Mouse (Mus musculus): ENCODE measurements around the gene Galnt17. TPM values are rescaled to one million over a fixed set of nuclear protein-coding genes. Genes with fewer than 3 reads are reported as not detected.

The Galnt17 gene
- polyA plus RNA-seq, 1 experiment from 2014 or later: 2.0 TPM

DNA sequence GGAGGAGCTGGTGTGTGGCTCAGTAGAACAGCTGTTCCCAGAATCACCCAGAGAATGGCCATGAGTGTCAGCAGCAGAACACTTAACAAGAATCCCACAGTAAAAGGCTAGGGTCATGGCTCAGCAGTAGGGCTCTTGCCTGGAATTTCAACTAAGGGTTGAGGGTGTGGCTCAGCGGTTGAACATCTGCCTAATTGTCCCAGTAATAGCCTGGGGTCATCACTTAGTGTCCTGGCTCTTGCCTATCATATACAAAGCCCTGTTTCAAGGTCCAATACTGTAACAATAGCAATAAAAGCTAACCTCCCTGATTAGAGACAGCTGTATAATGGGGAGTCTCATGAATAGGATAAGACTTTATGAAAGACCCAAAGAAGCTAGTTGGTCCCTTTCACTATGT lies 213.5 kb downstream of the Galnt17 start:
- no peaks in the 10 kb centered on the region for H3K27me3 ChIP-seq (ENCODE audit: control insufficient read depth, insufficient read depth, low read length)
- H3K9ac ChIP-seq (ENCODE audit: low read depth, low read length): no peak overlapping the region
- no peaks in the 10 kb centered on the region for H3K36me3 ChIP-seq (ENCODE audit: control insufficient read depth, insufficient read depth, low read length)
- no peak for DNase-seq (ENCODE audit: low spot score)
- H3K4me2 ChIP-seq (replicated peaks; ENCODE audit: low read depth, low read length): no peak overlapping the region
- no peak for ATAC-seq (ENCODE audit: low FRiP score)
- no peaks in the 10 kb centered on the region for H3K9me3 ChIP-seq (ENCODE audit: control insufficient read depth, low read length)
- no peaks in the 10 kb centered on the region; the same call in 1 of the 2 replicates for H3K4me1 ChIP-seq (replicated peaks; ENCODE audit: control insufficient read depth, insufficient read depth, low read length)
- 71% methylated on average over 1 of the region's 1 CpGs for WGBS
- H3K4me3 ChIP-seq (ENCODE audit: low read depth, low read length): no peak overlapping the region
- no peak overlapping the region for H3K27ac ChIP-seq (ENCODE audit: low read depth, low read length)

GRCm38 (mm10) chr5:131094138-131094537 lies 214.2 kb downstream of the Galnt17 start:
- Histone ChIP-seq H3K9me3 (ENCODE audit: control insufficient read depth, low read length) (no peaks in the 10 kb centered on the region), H3K27me3 (ENCODE audit: control insufficient read depth, insufficient read depth, low read length) (no peaks in the 10 kb centered on the region), H3K4me2 (replicated peaks; ENCODE audit: low read depth, low read length) (no peak overlapping the region), H3K9ac (ENCODE audit: low read depth, low read length) (no peak overlapping the region), H3K27ac (ENCODE audit: low read depth, low read length) (no peak overlapping the region), H3K4me3 (ENCODE audit: low read depth, low read length) (no peak overlapping the region), H3K4me1 (replicated peaks; ENCODE audit: control insufficient read depth, insufficient read depth, low read length) (no peaks in the 10 kb centered on the region; the same call in 1 of the 2 replicates), H3K36me3 (ENCODE audit: control insufficient read depth, insufficient read depth, low read length) (no peaks in the 10 kb centered on the region)
- WGBS: 82% methylated on average over 6 of the region's 6 CpGs
- ATAC-seq (ENCODE audit: low FRiP score): no peak
- no peak for DNase-seq (ENCODE audit: low spot score)

DNA sequence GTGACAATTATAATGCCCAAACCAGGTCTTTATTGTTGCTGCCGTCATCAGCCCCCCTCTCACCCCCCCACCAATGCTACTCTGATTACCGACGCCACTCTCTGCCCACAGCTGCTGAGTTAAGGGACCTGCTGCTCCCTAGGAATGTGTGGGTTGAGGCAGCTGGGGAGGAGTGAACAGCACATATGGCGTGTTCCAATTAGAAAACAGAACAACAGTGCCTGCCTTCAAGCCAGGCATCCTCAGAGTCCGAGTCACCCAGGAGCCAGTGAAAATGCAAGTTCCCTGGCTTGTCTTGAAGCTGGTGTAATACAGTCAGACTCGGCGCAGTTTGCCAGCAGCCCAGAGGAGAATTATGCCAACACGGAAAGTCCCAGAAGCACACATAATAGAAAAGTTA lies 218.4 kb downstream of the Galnt17 start:
- 68% methylated on average over 8 of the region's 8 CpGs for WGBS
- no peaks in the 10 kb centered on the region; the same call in 1 of the 2 replicates for H3K4me1 ChIP-seq (replicated peaks; ENCODE audit: control insufficient read depth, insufficient read depth, low read length)
- H3K27ac ChIP-seq (ENCODE audit: low read depth, low read length): no peak overlapping the region
- no peak for ATAC-seq (ENCODE audit: low FRiP score)
- no peaks in the 10 kb centered on the region for H3K36me3 ChIP-seq (ENCODE audit: control insufficient read depth, insufficient read depth, low read length)
- H3K9ac ChIP-seq (ENCODE audit: low read depth, low read length): no peak overlapping the region
- H3K9me3 ChIP-seq (ENCODE audit: control insufficient read depth, low read length): no peaks in the 10 kb centered on the region
- no peak for DNase-seq (ENCODE audit: low spot score)
- no peaks in the 10 kb centered on the region for H3K27me3 ChIP-seq (ENCODE audit: control insufficient read depth, insufficient read depth, low read length)
- no peak overlapping the region for H3K4me3 ChIP-seq (ENCODE audit: low read depth, low read length)
- H3K4me2 ChIP-seq (replicated peaks; ENCODE audit: low read depth, low read length): no peak overlapping the region

- H3K4me2 ChIP-seq (replicated peaks; ENCODE audit: low read depth, low read length): no peak overlapping the region
- no peak overlapping the region for H3K9ac ChIP-seq (ENCODE audit: low read depth, low read length)
- H3K27ac ChIP-seq (ENCODE audit: low read depth, low read length): no peak overlapping the region
- ATAC-seq (ENCODE audit: low FRiP score): no peak
- H3K4me3 ChIP-seq (ENCODE audit: low read depth, low read length): no peak overlapping the region
- no peaks in the 10 kb centered on the region for H3K36me3 ChIP-seq (ENCODE audit: control insufficient read depth, insufficient read depth, low read length)
- H3K9me3 ChIP-seq (ENCODE audit: control insufficient read depth, low read length): no peaks in the 10 kb centered on the region
- DNase-seq (ENCODE audit: low spot score): no peak
- no peaks in the 10 kb centered on the region for H3K27me3 ChIP-seq (ENCODE audit: control insufficient read depth, insufficient read depth, low read length)
- WGBS: 68% methylated on average over 11 of the region's 11 CpGs
- H3K4me1 ChIP-seq (replicated peaks; ENCODE audit: control insufficient read depth, insufficient read depth, low read length): no peaks in the 10 kb centered on the region; the same call in 1 of the 2 replicates
Measured at GRCm38 (mm10) chr5:131088866-131089265, 219.4 kb downstream of the Galnt17 start.

DNA sequence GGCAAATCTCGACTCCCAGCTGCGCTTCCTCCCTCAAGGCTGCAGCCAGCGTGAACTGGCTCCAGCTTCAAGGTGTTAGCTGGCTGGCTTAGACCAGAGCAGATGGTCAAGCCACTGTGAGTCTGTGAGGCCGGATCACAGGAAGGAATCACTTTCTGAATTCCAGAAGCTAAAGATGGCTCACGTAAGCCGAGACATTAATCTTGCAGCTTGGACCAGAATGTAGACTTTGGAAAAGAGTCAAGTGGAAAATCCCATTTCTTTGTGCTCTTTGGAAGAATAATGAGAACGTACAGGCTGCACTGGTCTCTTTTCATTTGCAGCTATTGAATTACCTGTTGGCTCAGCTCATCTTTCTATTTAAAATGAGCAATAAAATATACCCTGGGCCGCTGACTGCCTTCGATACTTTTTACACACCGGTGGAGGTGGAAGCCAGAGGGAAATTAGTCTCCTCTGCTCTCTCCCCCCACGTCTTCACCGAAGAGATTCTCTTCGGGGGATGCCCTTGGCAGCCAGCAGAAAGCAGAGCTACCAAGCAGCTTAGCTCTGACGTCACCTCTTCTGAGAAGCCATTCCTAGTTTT lies 225.1 kb downstream of the Galnt17 start:
- Histone ChIP-seq H3K4me3 (ENCODE audit: low read depth, low read length) (no peak overlapping the region), H3K36me3 (ENCODE audit: control insufficient read depth, insufficient read depth, low read length) (no peaks in the 10 kb centered on the region), H3K9me3 (ENCODE audit: control insufficient read depth, low read length) (no peaks in the 10 kb centered on the region), H3K4me2 (replicated peaks; ENCODE audit: low read depth, low read length) (no peak overlapping the region), H3K27ac (ENCODE audit: low read depth, low read length) (no peak overlapping the region), H3K9ac (ENCODE audit: low read depth, low read length) (no peak overlapping the region), H3K4me1 (replicated peaks; ENCODE audit: control insufficient read depth, insufficient read depth, low read length) (no peaks in the 10 kb centered on the region), H3K27me3 (ENCODE audit: control insufficient read depth, insufficient read depth, low read length) (no peaks in the 10 kb centered on the region)
- 65% methylated on average over 14 of the region's 14 CpGs for WGBS
- no peak for DNase-seq (ENCODE audit: low spot score)
- no peak for ATAC-seq (ENCODE audit: low FRiP score)

GRCm38 (mm10) chr5:131077682-131078081 lies 230.6 kb downstream of the Galnt17 start:
- H3K36me3 ChIP-seq (ENCODE audit: control insufficient read depth, insufficient read depth, low read length): no peaks in the 10 kb centered on the region
- DNase-seq (ENCODE audit: low spot score): no peak
- H3K9me3 ChIP-seq (ENCODE audit: control insufficient read depth, low read length): no peaks in the 10 kb centered on the region
- H3K4me1 ChIP-seq (replicated peaks; ENCODE audit: control insufficient read depth, insufficient read depth, low read length): no peaks in the 10 kb centered on the region
- ATAC-seq (ENCODE audit: low FRiP score): no peak
- no peak overlapping the region for H3K4me2 ChIP-seq (replicated peaks; ENCODE audit: low read depth, low read length)
- no peak overlapping the region for H3K27ac ChIP-seq (ENCODE audit: low read depth, low read length)
- H3K27me3 ChIP-seq (ENCODE audit: control insufficient read depth, insufficient read depth, low read length): no peaks in the 10 kb centered on the region
- H3K9ac ChIP-seq (ENCODE audit: low read depth, low read length): no peak overlapping the region
- WGBS: 36% methylated on average over 1 of the region's 1 CpGs
- H3K4me3 ChIP-seq (ENCODE audit: low read depth, low read length): no peak overlapping the region

GRCm38 (mm10) chr5:131075795-131076194 lies 232.5 kb downstream of the Galnt17 start:
- Histone ChIP-seq H3K27ac (ENCODE audit: low read depth, low read length) (no peak overlapping the region), H3K4me3 (ENCODE audit: low read depth, low read length) (no peak overlapping the region), H3K27me3 (ENCODE audit: control insufficient read depth, insufficient read depth, low read length) (no peaks in the 10 kb centered on the region), H3K36me3 (ENCODE audit: control insufficient read depth, insufficient read depth, low read length) (no peaks in the 10 kb centered on the region), H3K9me3 (ENCODE audit: control insufficient read depth, low read length) (no peaks in the 10 kb centered on the region), H3K9ac (ENCODE audit: low read depth, low read length) (no peak overlapping the region), H3K4me1 (replicated peaks; ENCODE audit: control insufficient read depth, insufficient read depth, low read length) (no peaks in the 10 kb centered on the region), H3K4me2 (replicated peaks; ENCODE audit: low read depth, low read length) (no peak overlapping the region)
- ATAC-seq (ENCODE audit: low FRiP score) (no peak), DNase-seq (ENCODE audit: low spot score) (no peak)
- 94% methylated on average over 7 of the region's 7 CpGs for WGBS

DNA sequence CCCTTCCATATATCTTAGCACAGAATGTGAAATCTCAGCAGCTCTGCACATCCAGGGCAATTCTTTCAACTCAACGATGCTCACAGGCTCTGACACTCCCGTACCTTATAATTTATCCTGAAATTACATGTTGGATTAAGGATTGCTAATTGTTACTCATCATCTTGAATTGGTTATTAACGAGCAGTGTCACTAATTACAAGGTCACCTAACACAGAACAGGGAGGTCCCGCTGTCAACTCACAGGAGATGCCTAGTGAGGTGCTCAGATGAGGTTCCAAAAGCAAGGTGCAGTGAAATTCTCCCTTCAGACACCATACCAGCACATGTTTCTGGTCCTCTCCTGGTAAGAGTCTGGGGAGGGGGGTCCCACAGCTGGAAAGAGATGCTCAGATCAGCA lies 234.0 kb downstream of the Galnt17 start:
- WGBS: 89% methylated on average over 4 of the region's 4 CpGs

GRCm38 (mm10) chr5:131065174-131065573 lies 243.1 kb downstream of the Galnt17 start:
- Histone ChIP-seq H3K4me3 (ENCODE audit: low read depth, low read length) (no peak overlapping the region), H3K9ac (ENCODE audit: low read depth, low read length) (no peak overlapping the region), H3K36me3 (ENCODE audit: control insufficient read depth, insufficient read depth, low read length) (no peaks in the 10 kb centered on the region), H3K27ac (ENCODE audit: low read depth, low read length) (no peak overlapping the region), H3K4me2 (replicated peaks; ENCODE audit: low read depth, low read length) (no peak overlapping the region), H3K27me3 (ENCODE audit: control insufficient read depth, insufficient read depth, low read length) (no peaks in the 10 kb centered on the region), H3K9me3 (ENCODE audit: control insufficient read depth, low read length) (no peaks in the 10 kb centered on the region), H3K4me1 (replicated peaks; ENCODE audit: control insufficient read depth, insufficient read depth, low read length) (no peaks in the 10 kb centered on the region)
- ATAC-seq (ENCODE audit: low FRiP score): no peak
- DNase-seq (ENCODE audit: low spot score): no peak
- WGBS: 84% methylated on average over 6 of the region's 6 CpGs

More for the DNA sequence above, 234.0 kb downstream of the Galnt17 start:
- Histone ChIP-seq H3K9me3 (ENCODE audit: control insufficient read depth, low read length) (no peaks in the 10 kb centered on the region), H3K4me2 (replicated peaks; ENCODE audit: low read depth, low read length) (no peak overlapping the region), H3K9ac (ENCODE audit: low read depth, low read length) (no peak overlapping the region), H3K4me3 (ENCODE audit: low read depth, low read length) (no peak overlapping the region), H3K27me3 (ENCODE audit: control insufficient read depth, insufficient read depth, low read length) (no peaks in the 10 kb centered on the region), H3K27ac (ENCODE audit: low read depth, low read length) (no peak overlapping the region), H3K36me3 (ENCODE audit: control insufficient read depth, insufficient read depth, low read length) (no peaks in the 10 kb centered on the region), H3K4me1 (replicated peaks; ENCODE audit: control insufficient read depth, insufficient read depth, low read length) (no peaks in the 10 kb centered on the region)
- ATAC-seq (ENCODE audit: low FRiP score): no peak
- no peak for DNase-seq (ENCODE audit: low spot score)
